Mouse (Mus musculus) frontal cortex, postnatal 10 days (tissue): ENCODE data around the gene Atp2b2.

ENCODE experiments used
- DNase-seq, 2 experiments: peaks; one replicate each; pipeline ENCODE4 v3.0.0; 2022; ENCODE audit warnings: low spot score in 2 of 2, mixed read lengths in 1 of 2

The Atp2b2 gene

GRCm38 (mm10) chr6:114012834-114013233, 29.6 kb downstream of the Atp2b2 start:
- no peak for DNase-seq

- DNase-seq = no peak
Measured at GRCm38 (mm10) chr6:114011976-114012375, 30.4 kb downstream of the Atp2b2 start.

GRCm38 (mm10) chr6:114003796-114004195, 38.6 kb downstream of the Atp2b2 start:
- DNase-seq = no peak

GRCm38 (mm10) chr6:114000928-114001327, 41.5 kb downstream of the Atp2b2 start:
- no peak for DNase-seq

- DNase-seq = no peak
Measured at GRCm38 (mm10) chr6:114000304-114000703, 42.1 kb downstream of the Atp2b2 start.

- no peak for DNase-seq
Measured at GRCm38 (mm10) chr6:113998413-113998812, 44.0 kb downstream of the Atp2b2 start.

- DNase-seq = no peak
Measured at GRCm38 (mm10) chr6:113994176-113994575, 48.2 kb downstream of the Atp2b2 start.

GRCm38 (mm10) chr6:113992101-113992500, 50.3 kb downstream of the Atp2b2 start:
- DNase-seq = no peak

GRCm38 (mm10) chr6:113991482-113991881, 50.9 kb downstream of the Atp2b2 start:
- DNase-seq = peak; percentile 63 to 74

- DNase-seq = no peak
Measured at GRCm38 (mm10) chr6:113990044-113990443, 52.4 kb downstream of the Atp2b2 start.

- no peak for DNase-seq
Measured at GRCm38 (mm10) chr6:113988521-113988920, 53.9 kb downstream of the Atp2b2 start.

- no peak for DNase-seq
Measured at GRCm38 (mm10) chr6:113986671-113987070, 55.7 kb downstream of the Atp2b2 start.

GRCm38 (mm10) chr6:113978673-113979072, 63.7 kb downstream of the Atp2b2 start:
- DNase-seq = no peak

GRCm38 (mm10) chr6:113978091-113978650, 64.2 kb downstream of the Atp2b2 start:
- DNase-seq = no peak

- DNase-seq = no peak
Measured at GRCm38 (mm10) chr6:113970900-113971299, 71.5 kb downstream of the Atp2b2 start.

GRCm38 (mm10) chr6:113970464-113970863, 71.9 kb downstream of the Atp2b2 start:
- no peak for DNase-seq

- no peak for DNase-seq
Measured at GRCm38 (mm10) chr6:113969751-113970150, 72.7 kb downstream of the Atp2b2 start.

GRCm38 (mm10) chr6:113962811-113963210, 79.6 kb downstream of the Atp2b2 start:
- DNase-seq = no peak

- no peak for DNase-seq
Measured at GRCm38 (mm10) chr6:113961658-113962057, 80.8 kb downstream of the Atp2b2 start.

- no peak for DNase-seq
Measured at GRCm38 (mm10) chr6:113959336-113959735, 83.1 kb downstream of the Atp2b2 start.

GRCm38 (mm10) chr6:113958714-113959113, 83.7 kb downstream of the Atp2b2 start:
- DNase-seq = no peak

GRCm38 (mm10) chr6:113958003-113958402, 84.4 kb downstream of the Atp2b2 start:
- DNase-seq = no peak

GRCm38 (mm10) chr6:113957232-113957940, 85.0 kb downstream of the Atp2b2 start:
- no peak for DNase-seq

GRCm38 (mm10) chr6:113947515-113947914, 94.9 kb downstream of the Atp2b2 start:
- no peak for DNase-seq
